Mouse (Mus musculus): ENCODE data around the gene Cacnb4. TPM values are rescaled to one million over a fixed set of nuclear protein-coding genes. Genes with fewer than 3 reads are reported as not detected.

The Cacnb4 gene
- polyA plus RNA-seq, 1 experiment from 2014 or later: 2.0 TPM

GRCm38 (mm10) chr2:52477550-52477907 lies 199.1 kb downstream of the Cacnb4 start:
- no peaks in the 10 kb centered on the region for H3K36me3 ChIP-seq (ENCODE audit: insufficient read depth, low read length)
- no peak overlapping the region for H3K4me2 ChIP-seq (replicated peaks; ENCODE audit: low read depth, low read length)
- no peaks in the 10 kb centered on the region for H3K27me3 ChIP-seq (ENCODE audit: insufficient read depth, low read length)
- ATAC-seq (ENCODE audit: low FRiP score, low TSS enrichment): no peak
- H3K9ac ChIP-seq (replicated peaks; ENCODE audit: low read length): no peak overlapping the region
- no peak overlapping the region for H3K4me3 ChIP-seq (ENCODE audit: low read length)
- no peak overlapping the region for H3K27ac ChIP-seq (ENCODE audit: low read length)
- WGBS: 92% methylated on average over 13 of the region's 13 CpGs
- no peaks in the 10 kb centered on the region for H3K9me3 ChIP-seq (ENCODE audit: low read length)
- no peaks in the 10 kb centered on the region for H3K4me1 ChIP-seq (ENCODE audit: insufficient read depth, low read length)

- Histone ChIP-seq H3K9ac (replicated peaks; ENCODE audit: low read length) (no peak overlapping the region), H3K4me3 (ENCODE audit: low read length) (no peak overlapping the region), H3K36me3 (ENCODE audit: insufficient read depth, low read length) (no peaks in the 10 kb centered on the region), H3K27me3 (ENCODE audit: insufficient read depth, low read length) (no peaks in the 10 kb centered on the region), H3K4me2 (replicated peaks; ENCODE audit: low read depth, low read length) (no peak overlapping the region), H3K4me1 (ENCODE audit: insufficient read depth, low read length) (0 out of 2 replicates have a peak, but pooled peaks cover 3% of the 10 kb centered on the region), H3K27ac (ENCODE audit: low read length) (no peak overlapping the region), H3K9me3 (ENCODE audit: low read length) (no peaks in the 10 kb centered on the region)
- WGBS: 42% methylated on average over 13 of the region's 13 CpGs
- peak; percentile 79 for ATAC-seq (ENCODE audit: low FRiP score, low TSS enrichment)
Observed at GRCm38 (mm10) chr2:52476801-52477549, 199.7 kb downstream of the Cacnb4 start.

GRCm38 (mm10) chr2:52475854-52476253 lies 200.8 kb downstream of the Cacnb4 start:
- no peak overlapping the region for H3K4me3 ChIP-seq (ENCODE audit: low read length)
- no peak for ATAC-seq (ENCODE audit: low FRiP score, low TSS enrichment)
- WGBS: 92% methylated on average over 4 of the region's 4 CpGs

GRCm38 (mm10) chr2:52474570-52474969 lies 202.1 kb downstream of the Cacnb4 start:
- no peak for ATAC-seq (ENCODE audit: low FRiP score, low TSS enrichment)
- H3K4me1 ChIP-seq (ENCODE audit: insufficient read depth, low read length): 0 out of 2 replicates have a peak, but pooled peaks cover 8% of the 10 kb centered on the region
- WGBS: 93% methylated on average over 11 of the region's 11 CpGs

More at GRCm38 (mm10) chr2:52475854-52476253, 200.8 kb downstream of the Cacnb4 start:
- H3K4me1 ChIP-seq (ENCODE audit: insufficient read depth, low read length): 0 out of 2 replicates have a peak, but pooled peaks cover 8% of the 10 kb centered on the region
- no peak overlapping the region for H3K4me2 ChIP-seq (replicated peaks; ENCODE audit: low read depth, low read length)
- no peak overlapping the region for H3K27ac ChIP-seq (ENCODE audit: low read length)
- no peaks in the 10 kb centered on the region for H3K36me3 ChIP-seq (ENCODE audit: insufficient read depth, low read length)
- no peaks in the 10 kb centered on the region for H3K9me3 ChIP-seq (ENCODE audit: low read length)
- no peak overlapping the region for H3K9ac ChIP-seq (replicated peaks; ENCODE audit: low read length)
- no peaks in the 10 kb centered on the region for H3K27me3 ChIP-seq (ENCODE audit: insufficient read depth, low read length)

GRCm38 (mm10) chr2:52471545-52472291 lies 204.9 kb downstream of the Cacnb4 start:
- ATAC-seq (ENCODE audit: low FRiP score, low TSS enrichment): no peak

More at GRCm38 (mm10) chr2:52474570-52474969, 202.1 kb downstream of the Cacnb4 start:
- no peak overlapping the region for H3K4me2 ChIP-seq (replicated peaks; ENCODE audit: low read depth, low read length)
- H3K4me3 ChIP-seq (ENCODE audit: low read length): no peak overlapping the region
- H3K27ac ChIP-seq (ENCODE audit: low read length): no peak overlapping the region
- no peaks in the 10 kb centered on the region for H3K9me3 ChIP-seq (ENCODE audit: low read length)
- no peaks in the 10 kb centered on the region for H3K36me3 ChIP-seq (ENCODE audit: insufficient read depth, low read length)
- no peaks in the 10 kb centered on the region for H3K27me3 ChIP-seq (ENCODE audit: insufficient read depth, low read length)
- no peak overlapping the region for H3K9ac ChIP-seq (replicated peaks; ENCODE audit: low read length)

GRCm38 (mm10) chr2:52470044-52470560 lies 206.5 kb downstream of the Cacnb4 start:
- no peaks in the 10 kb centered on the region for H3K27me3 ChIP-seq (ENCODE audit: insufficient read depth, low read length)
- no peak for ATAC-seq (ENCODE audit: low FRiP score, low TSS enrichment)
- WGBS: 89% methylated on average over 4 of the region's 4 CpGs

More at GRCm38 (mm10) chr2:52471545-52472291, 204.9 kb downstream of the Cacnb4 start:
- H3K4me3 ChIP-seq (ENCODE audit: low read length): no peak overlapping the region
- 24% methylated on average over 4 of the region's 4 CpGs for WGBS
- no peak overlapping the region for H3K27ac ChIP-seq (ENCODE audit: low read length)
- no peaks in the 10 kb centered on the region for H3K36me3 ChIP-seq (ENCODE audit: insufficient read depth, low read length)
- H3K4me2 ChIP-seq (replicated peaks; ENCODE audit: low read depth, low read length): no peak overlapping the region
- no peak overlapping the region for H3K9ac ChIP-seq (replicated peaks; ENCODE audit: low read length)
- no peaks in the 10 kb centered on the region for H3K27me3 ChIP-seq (ENCODE audit: insufficient read depth, low read length)
- H3K9me3 ChIP-seq (ENCODE audit: low read length): no peaks in the 10 kb centered on the region
- 0 out of 2 replicates have a peak, but pooled peaks cover 8% of the 10 kb centered on the region for H3K4me1 ChIP-seq (ENCODE audit: insufficient read depth, low read length)

GRCm38 (mm10) chr2:52467629-52468028 lies 209.0 kb downstream of the Cacnb4 start:
- Histone ChIP-seq H3K4me3 (ENCODE audit: low read length) (no peak overlapping the region), H3K27me3 (ENCODE audit: insufficient read depth, low read length) (no peaks in the 10 kb centered on the region), H3K4me2 (replicated peaks; ENCODE audit: low read depth, low read length) (no peak overlapping the region), H3K9me3 (ENCODE audit: low read length) (no peaks in the 10 kb centered on the region), H3K9ac (replicated peaks; ENCODE audit: low read length) (no peak overlapping the region), H3K36me3 (ENCODE audit: insufficient read depth, low read length) (no peaks in the 10 kb centered on the region), H3K27ac (ENCODE audit: low read length) (no peak overlapping the region), H3K4me1 (ENCODE audit: insufficient read depth, low read length) (0 out of 2 replicates have a peak, but pooled peaks cover 8% of the 10 kb centered on the region)
- 73% methylated on average over 6 of the region's 6 CpGs for WGBS
- ATAC-seq (ENCODE audit: low FRiP score, low TSS enrichment): no peak

More at GRCm38 (mm10) chr2:52470044-52470560, 206.5 kb downstream of the Cacnb4 start:
- no peak overlapping the region for H3K9ac ChIP-seq (replicated peaks; ENCODE audit: low read length)
- H3K4me2 ChIP-seq (replicated peaks; ENCODE audit: low read depth, low read length): no peak overlapping the region
- no peak overlapping the region for H3K27ac ChIP-seq (ENCODE audit: low read length)
- H3K4me1 ChIP-seq (ENCODE audit: insufficient read depth, low read length): 0 out of 2 replicates have a peak, but pooled peaks cover 8% of the 10 kb centered on the region
- H3K36me3 ChIP-seq (ENCODE audit: insufficient read depth, low read length): no peaks in the 10 kb centered on the region
- H3K4me3 ChIP-seq (ENCODE audit: low read length): no peak overlapping the region
- H3K9me3 ChIP-seq (ENCODE audit: low read length): no peaks in the 10 kb centered on the region

- 90% methylated on average over 12 of the region's 12 CpGs for WGBS
Observed at GRCm38 (mm10) chr2:52461206-52461967, 215.2 kb downstream of the Cacnb4 start.

More at GRCm38 (mm10) chr2:52461206-52461967, 215.2 kb downstream of the Cacnb4 start:
- H3K9ac ChIP-seq (replicated peaks; ENCODE audit: low read length): no peak overlapping the region
- H3K4me2 ChIP-seq (replicated peaks; ENCODE audit: low read depth, low read length): no peak overlapping the region
- no peak overlapping the region for H3K4me3 ChIP-seq (ENCODE audit: low read length)
- ATAC-seq (ENCODE audit: low FRiP score, low TSS enrichment): no peak
- no peak overlapping the region for H3K27ac ChIP-seq (ENCODE audit: low read length)
- no peaks in the 10 kb centered on the region for H3K27me3 ChIP-seq (ENCODE audit: insufficient read depth, low read length)
- no peaks in the 10 kb centered on the region for H3K4me1 ChIP-seq (ENCODE audit: insufficient read depth, low read length)
- no peaks in the 10 kb centered on the region for H3K36me3 ChIP-seq (ENCODE audit: insufficient read depth, low read length)
- H3K9me3 ChIP-seq (ENCODE audit: low read length): no peaks in the 10 kb centered on the region
